Mouse (Mus musculus) lung, postnatal 10 days (tissue): ENCODE measurements at regions not wholly inside any gene's neighbourhood (a gene's known extent, or its start where the extent isn't known, plus 50 kb on each side); places are given as distances from the start of the nearest gene placed in this dataset.
A peak's percentile ranks its signal among the peaks of the same experiment; 100 is the strongest.
"Not testable (repeated sequence)": the region's sequence is repeated elsewhere in the genome, so short reads cannot be mapped to it uniquely, and the experiment has no call there.

Experiments used
- DNase-seq: peaks from one replicate; pipeline ENCODE4 v3.0.0; 2021

GRCm38 (mm10) chr9:94107701-94108100 is 430.2 kb downstream of the 1190002N15Rik start:
- not testable (repeated sequence) for DNase-seq

GRCm38 (mm10) chr9:94104669-94105068 is 433.2 kb downstream of the 1190002N15Rik start:
- no peak for DNase-seq

- DNase-seq: no peak
These were observed 435.9 kb downstream of the 1190002N15Rik start for GRCm38 (mm10) chr9:94101958-94102357.

- no peak for DNase-seq
These were observed 443.1 kb downstream of the 1190002N15Rik start for GRCm38 (mm10) chr9:94094800-94095199.

GRCm38 (mm10) chr9:94091658-94092225 is 446.1 kb downstream of the 1190002N15Rik start:
- DNase-seq: peak; percentile 30

- no peak for DNase-seq
These were observed 448.1 kb downstream of the 1190002N15Rik start for GRCm38 (mm10) chr9:94089759-94090158.

- no peak for DNase-seq
These were observed 454.1 kb downstream of the 1190002N15Rik start for GRCm38 (mm10) chr9:94083629-94084411.

GRCm38 (mm10) chr9:94074904-94075303 is 463.0 kb downstream of the 1190002N15Rik start:
- no peak for DNase-seq

GRCm38 (mm10) chr9:94067121-94067520 is 470.8 kb downstream of the 1190002N15Rik start:
- DNase-seq: peak; percentile 2

GRCm38 (mm10) chr9:94053229-94053628 is 484.7 kb downstream of the 1190002N15Rik start:
- DNase-seq: no peak

- no peak for DNase-seq
These were observed 490.0 kb downstream of the 1190002N15Rik start for GRCm38 (mm10) chr9:94047845-94048244.

- DNase-seq: no peak
These were observed 492.3 kb downstream of the 1190002N15Rik start for GRCm38 (mm10) chr9:94045462-94046126.

- no peak for DNase-seq
These were observed 514.1 kb downstream of the 1190002N15Rik start for GRCm38 (mm10) chr9:94023761-94024160.

- DNase-seq: no peak
These were observed 516.5 kb downstream of the 1190002N15Rik start for GRCm38 (mm10) chr9:94021293-94021903.

- no peak for DNase-seq
These were observed 521.0 kb downstream of the 1190002N15Rik start for GRCm38 (mm10) chr9:94016747-94017487.

GRCm38 (mm10) chr9:93992216-93992615 is 545.7 kb downstream of the 1190002N15Rik start:
- no peak for DNase-seq

GRCm38 (mm10) chr9:93991141-93991540 is 546.7 kb downstream of the 1190002N15Rik start:
- no peak for DNase-seq

GRCm38 (mm10) chr9:93981136-93981535 is 556.7 kb downstream of the 1190002N15Rik start:
- DNase-seq: no peak

- DNase-seq: no peak
These were observed 568.1 kb downstream of the 1190002N15Rik start for GRCm38 (mm10) chr9:93969691-93970284.

- DNase-seq: no peak
These were observed 568.8 kb downstream of the 1190002N15Rik start for GRCm38 (mm10) chr9:93969118-93969517.

- DNase-seq: no peak
These were observed 582.4 kb downstream of the 1190002N15Rik start for GRCm38 (mm10) chr9:93955235-93956040.
